Mouse (Mus musculus): Measurements from ENCODE around the gene Otud7a. TPM values are rescaled to one million over a fixed set of nuclear protein-coding genes. Genes with fewer than 3 reads are reported as not detected.

Otud7a gene
- not detected in 2 replicates for total RNA-seq (2015; ENCODE audit: low replicate concordance)
- total RNA-seq (2017; ENCODE audit: low replicate concordance), result not detected in 2 replicates

GRCm38 (mm10) chr7:63444484-63445345 is at the start of gene Otud7a:
Otud7a (plus strand) TSS chr7:63444751.
- ATAC-seq (replicated peaks; ENCODE audit: low FRiP score, poor library complexity, severe bottlenecking), result no peak

GRCm38 (mm10) chr7:63405988-63406387 is 38.6 kb upstream of the Otud7a start:
- no peak for ATAC-seq (replicated peaks; ENCODE audit: low FRiP score, poor library complexity, severe bottlenecking)

GRCm38 (mm10) chr7:63445346-63445700 is 772 bp downstream of the Otud7a start:
- no peak for ATAC-seq (replicated peaks; ENCODE audit: low FRiP score, poor library complexity, severe bottlenecking)

- no peak for ATAC-seq (replicated peaks; ENCODE audit: low FRiP score, poor library complexity, severe bottlenecking)
Measured at GRCm38 (mm10) chr7:63446951-63447350, 2.4 kb downstream of the Otud7a start.

GRCm38 (mm10) chr7:63455228-63455627 is 10.7 kb downstream of the Otud7a start:
- ATAC-seq (replicated peaks; ENCODE audit: low FRiP score, poor library complexity, severe bottlenecking), result no peak

GRCm38 (mm10) chr7:63462234-63462633 is 17.7 kb downstream of the Otud7a start:
- ATAC-seq (replicated peaks; ENCODE audit: low FRiP score, poor library complexity, severe bottlenecking), result no peak

- no peak for ATAC-seq (replicated peaks; ENCODE audit: low FRiP score, poor library complexity, severe bottlenecking)
Measured at GRCm38 (mm10) chr7:63462684-63463083, 18.1 kb downstream of the Otud7a start.

- ATAC-seq (replicated peaks; ENCODE audit: low FRiP score, poor library complexity, severe bottlenecking), result no peak
Measured at GRCm38 (mm10) chr7:63466729-63467128, 22.2 kb downstream of the Otud7a start.

GRCm38 (mm10) chr7:63468258-63468657 is 23.7 kb downstream of the Otud7a start:
- ATAC-seq (replicated peaks; ENCODE audit: low FRiP score, poor library complexity, severe bottlenecking), result no peak

GRCm38 (mm10) chr7:63483091-63483490 is 38.5 kb downstream of the Otud7a start:
- ATAC-seq (replicated peaks; ENCODE audit: low FRiP score, poor library complexity, severe bottlenecking), result no peak

GRCm38 (mm10) chr7:63497051-63497547 is 52.5 kb downstream of the Otud7a start:
- no peak for ATAC-seq (replicated peaks; ENCODE audit: low FRiP score, poor library complexity, severe bottlenecking)

- no peak for ATAC-seq (replicated peaks; ENCODE audit: low FRiP score, poor library complexity, severe bottlenecking)
Measured at GRCm38 (mm10) chr7:63504202-63504601, 59.7 kb downstream of the Otud7a start.

GRCm38 (mm10) chr7:63508079-63508478 is 63.5 kb downstream of the Otud7a start:
- no peak for ATAC-seq (replicated peaks; ENCODE audit: low FRiP score, poor library complexity, severe bottlenecking)

GRCm38 (mm10) chr7:63509825-63510224 is 65.3 kb downstream of the Otud7a start:
- no peak for ATAC-seq (replicated peaks; ENCODE audit: low FRiP score, poor library complexity, severe bottlenecking)

GRCm38 (mm10) chr7:63511458-63511857 is 66.9 kb downstream of the Otud7a start:
- no peak for ATAC-seq (replicated peaks; ENCODE audit: low FRiP score, poor library complexity, severe bottlenecking)

GRCm38 (mm10) chr7:63512561-63512960 is 68.0 kb downstream of the Otud7a start:
- no peak for ATAC-seq (replicated peaks; ENCODE audit: low FRiP score, poor library complexity, severe bottlenecking)

- no peak for ATAC-seq (replicated peaks; ENCODE audit: low FRiP score, poor library complexity, severe bottlenecking)
Measured at GRCm38 (mm10) chr7:63516141-63516895, 71.8 kb downstream of the Otud7a start.

- ATAC-seq (replicated peaks; ENCODE audit: low FRiP score, poor library complexity, severe bottlenecking), result no peak
Measured at GRCm38 (mm10) chr7:63520299-63520698, 75.7 kb downstream of the Otud7a start.

- ATAC-seq (replicated peaks; ENCODE audit: low FRiP score, poor library complexity, severe bottlenecking), result no peak
Measured at GRCm38 (mm10) chr7:63522403-63522802, 77.9 kb downstream of the Otud7a start.

- ATAC-seq (replicated peaks; ENCODE audit: low FRiP score, poor library complexity, severe bottlenecking), result no peak
Measured at GRCm38 (mm10) chr7:63523051-63523450, 78.5 kb downstream of the Otud7a start.

- ATAC-seq (replicated peaks; ENCODE audit: low FRiP score, poor library complexity, severe bottlenecking), result no peak
Measured at GRCm38 (mm10) chr7:63540293-63540692, 95.7 kb downstream of the Otud7a start.
